Mouse (Mus musculus) layer of hippocampus, adult 8-10 months (tissue): Measurements from ENCODE around the gene Cacng7. TPM values are rescaled to one million over a fixed set of nuclear protein-coding genes. Genes with fewer than 3 reads are reported as not detected.

Source experiments
- DNase-seq, 2 experiments: peaks; one replicate each; pipeline ENCODE4 v3.0.0; 2022; ENCODE audit warnings: low spot score in 2 of 2
- total RNA-seq, 4 experiments: library from RNA; stranded (reverse); gene quantifications; 2 replicates each; pipeline ENCODE4 v1.2.4; 2022

Cacng7 gene
- total RNA-seq, 4 experiments from 2014 or later: 131 to 139 (median 137) TPM

GRCm38 (mm10) chr7:3345301-3345700 is 12.5 kb downstream of the Cacng7 start:
- DNase-seq: no peak

GRCm38 (mm10) chr7:3347366-3348287 is 14.9 kb downstream of the Cacng7 start:
- DNase-seq: no peak

GRCm38 (mm10) chr7:3348326-3348725 is 15.6 kb downstream of the Cacng7 start:
- DNase-seq: no peak

- DNase-seq: no peak
These were observed 17.0 kb downstream of the Cacng7 start for GRCm38 (mm10) chr7:3349775-3350174.

GRCm38 (mm10) chr7:3351536-3351935 is 18.8 kb downstream of the Cacng7 start:
- DNase-seq: no peak

GRCm38 (mm10) chr7:3354850-3355249 is 22.1 kb downstream of the Cacng7 start:
- DNase-seq: no peak

- no peak for DNase-seq
These were observed 27.9 kb downstream of the Cacng7 start for GRCm38 (mm10) chr7:3360678-3361077.

- DNase-seq: no peak
These were observed 33.0 kb downstream of the Cacng7 start for GRCm38 (mm10) chr7:3365547-3366279.

- no peak for DNase-seq
These were observed 34.2 kb downstream of the Cacng7 start for GRCm38 (mm10) chr7:3366705-3367516.

GRCm38 (mm10) chr7:3367569-3367968 is 34.8 kb downstream of the Cacng7 start:
- no peak for DNase-seq

GRCm38 (mm10) chr7:3368311-3368710 is 35.6 kb downstream of the Cacng7 start:
- no peak for DNase-seq

- no peak for DNase-seq
These were observed 36.4 kb downstream of the Cacng7 start for GRCm38 (mm10) chr7:3369189-3369588.

- DNase-seq: no peak
These were observed 37.7 kb downstream of the Cacng7 start for GRCm38 (mm10) chr7:3370407-3370806.

GRCm38 (mm10) chr7:3372376-3372775 is 39.6 kb downstream of the Cacng7 start:
- DNase-seq: no peak

- DNase-seq: no peak
These were observed 41.0 kb downstream of the Cacng7 start for GRCm38 (mm10) chr7:3373754-3374153.

GRCm38 (mm10) chr7:3376831-3377230 is 44.1 kb downstream of the Cacng7 start:
- DNase-seq: no peak

- no peak for DNase-seq
These were observed 49.4 kb downstream of the Cacng7 start for GRCm38 (mm10) chr7:3382123-3382522.

- no peak for DNase-seq
These were observed 52.1 kb downstream of the Cacng7 start for GRCm38 (mm10) chr7:3384807-3385319.

- DNase-seq: no peak
These were observed 53.4 kb downstream of the Cacng7 start for GRCm38 (mm10) chr7:3386036-3386730.

GRCm38 (mm10) chr7:3387761-3388160 is 55.0 kb downstream of the Cacng7 start:
- DNase-seq: no peak

GRCm38 (mm10) chr7:3388885-3389284 is 56.1 kb downstream of the Cacng7 start:
- DNase-seq: no peak
